ENCODE assay signal across 8 mouse cellular contexts in genomic region chr14:118705465-118705807, GRCm38 (mm10). TPM values are rescaled to one million over a fixed set of nuclear protein-coding genes. Genes with fewer than 3 reads are reported as not detected.
A peak's percentile ranks its signal among the peaks of the same experiment; 100 is the strongest.
DNase-seq lines count a peak whose midpoint lies in the region; ATAC-seq and TF ChIP-seq lines count a peak whose summit lies in the region.

No protein-coding gene starts in this region.

- H3K9ac ChIP-seq in forebrain, embryonic 11.5 days (ENCODE audit: low read length), result peak overlapping the region; percentile 69
- H3K9ac ChIP-seq in liver, embryonic 12.5 days, result peak overlapping the region; percentile 79

- WGBS in kidney, adult 2 months, result 2% methylated on average over 10 of the region's 10 CpGs
- 1% methylated on average over 10 of the region's 10 CpGs for WGBS in forebrain, embryonic 11.5 days
- WGBS in liver, embryonic 12.5 days (ENCODE audit: insufficient replicate concordance), result under 1% methylated on average over 10 of the region's 10 CpGs

- no peaks in the 10 kb centered on the region for H3K27me3 ChIP-seq in kidney, adult 2 months (replicated peaks; ENCODE audit: control insufficient read depth, insufficient read depth, low read length)
- H3K27me3 ChIP-seq in G1E (ENCODE audit: insufficient read depth, low read length), result no peaks in the 10 kb centered on the region
- peaks cover 22% of the 10 kb centered on the region for H3K27me3 ChIP-seq in forebrain, embryonic 11.5 days (ENCODE audit: control insufficient read depth, insufficient read depth, low read length)
- H3K27me3 ChIP-seq in liver, embryonic 12.5 days (replicated peaks), result peaks cover 39% of the 10 kb centered on the region

- no peaks in the 10 kb centered on the region for H3K36me3 ChIP-seq in kidney, adult 2 months (ENCODE audit: control insufficient read depth, insufficient read depth, low read length)
- H3K36me3 ChIP-seq in G1E (replicated peaks), result peaks cover 39% of the 10 kb centered on the region
- H3K36me3 ChIP-seq in forebrain, embryonic 11.5 days (ENCODE audit: control insufficient read depth, insufficient read depth, low read length), result no peaks in the 10 kb centered on the region
- H3K36me3 ChIP-seq in liver, embryonic 12.5 days, result no peaks in the 10 kb centered on the region

- peaks cover 27% of the 10 kb centered on the region for H3K4me1 ChIP-seq in kidney, adult 2 months (ENCODE audit: control insufficient read depth, insufficient read depth, low read length)
- H3K4me1 ChIP-seq in G1E (ENCODE audit: insufficient read depth, low read depth, low read length), result peaks cover 72% of the 10 kb centered on the region
- H3K4me1 ChIP-seq in forebrain, embryonic 11.5 days (replicated peaks; ENCODE audit: control insufficient read depth, insufficient read depth, low read length), result no peaks in the 10 kb centered on the region; the same call in 1 of the 2 replicates
- H3K4me1 ChIP-seq in liver, embryonic 12.5 days, result peaks cover 42% of the 10 kb centered on the region

- peak overlapping the region; percentile 21; the same call in 1 of the 2 replicates for H3K27ac ChIP-seq in kidney, adult 2 months (ENCODE audit: insufficient read depth, low read depth, low read length)
- H3K27ac ChIP-seq in forebrain, embryonic 11.5 days (ENCODE audit: low read depth, low read length), result no peak overlapping the region
- H3K27ac ChIP-seq in liver, embryonic 12.5 days, result peak overlapping the region; percentile 73

- TF ChIP-seq CTCF in kidney, adult 2 months (conservative IDR thresholded peaks at IDR 0.05; ENCODE audit: insufficient read depth, insufficient read length, low read depth, low read length), result no peak
- no peak for TF ChIP-seq CTCF in G1E (IDR thresholded peaks at IDR 0.05; ENCODE audit: low read depth, low read length)

- peak overlapping the region; percentile 100 for H3K4me2 ChIP-seq in forebrain, embryonic 11.5 days (ENCODE audit: low read depth, low read length, severe bottlenecking)
- H3K4me2 ChIP-seq in liver, embryonic 12.5 days, result peak overlapping the region; percentile 100

- DNase-seq in kidney, adult 2 months, result peak; percentile 33
- DNase-seq in kidney, postnatal 10 days, result no peak
- peak; percentile 66 for DNase-seq in G1E (ENCODE audit: low spot score)
- no peak for DNase-seq in forebrain, embryonic 11.5 days (ENCODE audit: low spot score)
- DNase-seq in ovary, postnatal 10 days (ENCODE audit: low spot score), result no peak
- DNase-seq in layer of hippocampus, adult 11-12 months (ENCODE audit: low spot score), result no peak
- DNase-seq in thymus, postnatal 36 days, result no peak

- no peaks in the 10 kb centered on the region for H3K9me3 ChIP-seq in G1E (replicated peaks)
- no peaks in the 10 kb centered on the region for H3K9me3 ChIP-seq in forebrain, embryonic 11.5 days (ENCODE audit: control insufficient read depth, low read length)
- no peaks in the 10 kb centered on the region for H3K9me3 ChIP-seq in liver, embryonic 12.5 days (replicated peaks)

- no peak for ATAC-seq in G1E (ENCODE audit: extremely low read depth, insufficient number of reproducible peaks, low FRiP score, poor library complexity, severe bottlenecking)
- 0 out of 2 replicates have a peak, but pooled peaks have one; percentile 16 for ATAC-seq in forebrain, embryonic 11.5 days (replicated peaks; ENCODE audit: low FRiP score)
- no peak for ATAC-seq in liver, embryonic 12.5 days

- peak overlapping the region; percentile 90 for H3K4me3 ChIP-seq in kidney, adult 2 months (ENCODE audit: insufficient read depth, low read depth, low read length)
- peak overlapping the region; percentile 84 for H3K4me3 ChIP-seq in G1E (ENCODE audit: low read depth, low read length)
- peak overlapping the region; percentile 60 for H3K4me3 ChIP-seq in forebrain, embryonic 11.5 days (ENCODE audit: low read depth, low read length)
- H3K4me3 ChIP-seq in liver, embryonic 12.5 days, result peak overlapping the region; percentile 77

- TF ChIP-seq POLR2A in kidney, adult 2 months (IDR thresholded peaks at IDR 0.05; ENCODE audit: low read depth, low read length), result no peak

RNA-seq across cellular contexts. Expression of gene Abcc4, which starts 0.6 kb away (rescaled TPM):
- polyA plus RNA-seq in kidney, adult 2 months (2012; rRNA removed), result 30.8 and 31.3 TPM in 2 replicates
- total RNA-seq in G1E (2014; fragmentation: Nextera tagmentation) (22.9 and 25.2 TPM in 2 replicates), G1E (2017) (13.3 and 16.2 TPM in 2 replicates)
- 9.7 and 10.5 TPM in 2 replicates for polyA plus RNA-seq in G1E (2012)
- 3.3 and 4.0 TPM in 2 replicates for polyA plus RNA-seq in forebrain, embryonic 11.5 days (2014; fragmentation: Nextera tagmentation; extraction: Ambion mirVana)
- polyA plus RNA-seq in liver, embryonic 12.5 days (2016; fragmentation: Nextera tagmentation; extraction: Ambion mirVana), result 3.0 and 3.4 TPM in 2 replicates

Comparison
In these comparisons a context has a peak if more than half of its experiments do, and no peak if none do; other contexts are left out.
1. DNase-seq: peak in kidney, adult 2 months (single experiment) and G1E (single experiment); none in kidney, postnatal 10 days (single experiment), forebrain, embryonic 11.5 days (single experiment), ovary, postnatal 10 days (single experiment), layer of hippocampus, adult 11-12 months (single experiment) and thymus, postnatal 36 days (0 of 2).
2. Peak in every context shown above with its lines, with median percentiles within 50 percentile points of each other: H3K4me3 ChIP-seq.